Comparison of ENCODE assay signal across 19 mouse cellular contexts in genomic region chr13:104988811-104989258, GRCm38 (mm10).
A peak's percentile ranks its signal among the peaks of the same experiment; 100 is the strongest.
DNase-seq lines count a peak whose midpoint lies in the region; ATAC-seq lines count a peak whose summit lies in the region.
"Had no signal": no experiment of that assay in that cellular context is flagged by ENCODE, and none has a peak within 500 bp of the region (broad histone marks: within the 10 kb centered on the region; RNA-seq: fewer than 3 reads in every experiment).

No protein-coding gene starts in this region.

- ATAC-seq in hindbrain, embryonic 11.5 days (ENCODE audit: low FRiP score), result no peak
- ATAC-seq in limb, embryonic 12.5 days (ENCODE audit: insufficient number of reproducible peaks, insufficient read depth, low FRiP score, low TSS enrichment, low read depth), result peak; percentile 42; the same call in 1 of the 2 replicates
- peak; percentile 67 for ATAC-seq in embryonic facial prominence, embryonic 13.5 days (ENCODE audit: insufficient number of reproducible peaks, insufficient read depth, low FRiP score, low TSS enrichment, low read depth)
- no peak for ATAC-seq in midbrain, embryonic 14.5 days (ENCODE audit: low FRiP score, low TSS enrichment)
- ATAC-seq: hindbrain, embryonic 16.5 days; liver, embryonic 12.5 days had no signal

- H3K4me3 ChIP-seq in hindbrain, embryonic 10.5 days, result no peak overlapping the region
- no peak overlapping the region for H3K4me3 ChIP-seq in hindbrain, embryonic 11.5 days (ENCODE audit: low read depth, low read length)
- H3K4me3 ChIP-seq in limb, embryonic 12.5 days (replicated peaks), result no peak overlapping the region
- H3K4me3 ChIP-seq in limb, embryonic 10.5 days, result no peak overlapping the region
- no peak overlapping the region for H3K4me3 ChIP-seq in embryonic facial prominence, embryonic 13.5 days
- no peak overlapping the region for H3K4me3 ChIP-seq in midbrain, embryonic 14.5 days (replicated peaks; ENCODE audit: low read depth, low read length)
- H3K4me3 ChIP-seq: forebrain, embryonic 12.5 days; liver, embryonic 12.5 days; megakaryocyte, embryonic 14.5 days had no signal

- H3K9me3 ChIP-seq in hindbrain, embryonic 10.5 days, result no peaks in the 10 kb centered on the region
- no peaks in the 10 kb centered on the region for H3K9me3 ChIP-seq in hindbrain, embryonic 11.5 days (ENCODE audit: control insufficient read depth, low read length)
- no peaks in the 10 kb centered on the region for H3K9me3 ChIP-seq in limb, embryonic 12.5 days
- H3K9me3 ChIP-seq in limb, embryonic 10.5 days (replicated peaks), result no peaks in the 10 kb centered on the region
- no peaks in the 10 kb centered on the region for H3K9me3 ChIP-seq in embryonic facial prominence, embryonic 13.5 days
- H3K9me3 ChIP-seq in midbrain, embryonic 14.5 days (ENCODE audit: control insufficient read depth, low read length), result no peaks in the 10 kb centered on the region
- H3K9me3 ChIP-seq: forebrain, embryonic 12.5 days; liver, embryonic 12.5 days; megakaryocyte, embryonic 14.5 days had no signal

- no peak overlapping the region for H3K4me2 ChIP-seq in hindbrain, embryonic 11.5 days (replicated peaks; ENCODE audit: low read depth, low read length)
- no peak overlapping the region for H3K4me2 ChIP-seq in limb, embryonic 12.5 days
- peak overlapping the region; percentile 48 for H3K4me2 ChIP-seq in embryonic facial prominence, embryonic 13.5 days
- no peak overlapping the region for H3K4me2 ChIP-seq in midbrain, embryonic 14.5 days (ENCODE audit: low read length)
- H3K4me2 ChIP-seq: forebrain, embryonic 12.5 days; liver, embryonic 12.5 days had no signal

- H3K27ac ChIP-seq in hindbrain, embryonic 10.5 days, result no peak overlapping the region
- H3K27ac ChIP-seq in hindbrain, embryonic 11.5 days (ENCODE audit: low read depth, low read length), result no peak overlapping the region
- H3K27ac ChIP-seq in limb, embryonic 12.5 days, result peak overlapping the region; percentile 37; the same call in 1 of the 2 replicates
- no peak overlapping the region for H3K27ac ChIP-seq in limb, embryonic 10.5 days
- peak overlapping the region; percentile 86 for H3K27ac ChIP-seq in embryonic facial prominence, embryonic 13.5 days
- H3K27ac ChIP-seq in midbrain, embryonic 14.5 days (replicated peaks; ENCODE audit: low read depth, low read length), result no peak overlapping the region
- H3K27ac ChIP-seq: forebrain, embryonic 12.5 days; liver, embryonic 12.5 days had no signal

- H3K9ac ChIP-seq in hindbrain, embryonic 11.5 days (ENCODE audit: low read depth, low read length), result no peak overlapping the region
- H3K9ac ChIP-seq in limb, embryonic 12.5 days (replicated peaks), result no peak overlapping the region
- H3K9ac ChIP-seq in embryonic facial prominence, embryonic 13.5 days, result no peak overlapping the region
- no peak overlapping the region for H3K9ac ChIP-seq in midbrain, embryonic 14.5 days (replicated peaks; ENCODE audit: low read length)
- H3K9ac ChIP-seq: forebrain, embryonic 12.5 days; liver, embryonic 12.5 days had no signal

- 63% methylated on average over 7 of the region's 7 CpGs for WGBS in hindbrain, embryonic 10.5 days
- WGBS in hindbrain, embryonic 11.5 days, result 70% methylated on average over 7 of the region's 7 CpGs
- WGBS in limb, embryonic 12.5 days, result 53% methylated on average over 7 of the region's 7 CpGs
- WGBS in limb, embryonic 10.5 days, result 66% methylated on average over 7 of the region's 7 CpGs
- WGBS in embryonic facial prominence, embryonic 13.5 days, result 14% methylated on average over 7 of the region's 7 CpGs
- 86% methylated on average over 7 of the region's 7 CpGs for WGBS in midbrain, embryonic 14.5 days

- no peaks in the 10 kb centered on the region for H3K27me3 ChIP-seq in hindbrain, embryonic 10.5 days (ENCODE audit: insufficient read depth, poor library complexity, severe bottlenecking)
- no peaks in the 10 kb centered on the region for H3K27me3 ChIP-seq in hindbrain, embryonic 11.5 days (ENCODE audit: control insufficient read depth, insufficient read depth, low read length)
- H3K27me3 ChIP-seq in limb, embryonic 12.5 days, result no peaks in the 10 kb centered on the region
- H3K27me3 ChIP-seq in limb, embryonic 10.5 days (ENCODE audit: low read depth, poor library complexity, severe bottlenecking), result no peaks in the 10 kb centered on the region
- no peaks in the 10 kb centered on the region for H3K27me3 ChIP-seq in embryonic facial prominence, embryonic 13.5 days
- H3K27me3 ChIP-seq in midbrain, embryonic 14.5 days (ENCODE audit: control insufficient read depth, insufficient read depth, low read length), result no peaks in the 10 kb centered on the region
- H3K27me3 ChIP-seq: forebrain, embryonic 12.5 days; liver, embryonic 12.5 days; megakaryocyte, embryonic 14.5 days had no signal

- H3K4me1 ChIP-seq in hindbrain, embryonic 10.5 days (replicated peaks), result no peaks in the 10 kb centered on the region
- no peaks in the 10 kb centered on the region for H3K4me1 ChIP-seq in hindbrain, embryonic 11.5 days (replicated peaks; ENCODE audit: control insufficient read depth, insufficient read depth, low read length)
- H3K4me1 ChIP-seq in limb, embryonic 12.5 days (replicated peaks), result 0 out of 2 replicates have a peak, but pooled peaks cover 4% of the 10 kb centered on the region
- no peaks in the 10 kb centered on the region for H3K4me1 ChIP-seq in limb, embryonic 10.5 days
- peaks cover 14% of the 10 kb centered on the region for H3K4me1 ChIP-seq in embryonic facial prominence, embryonic 13.5 days
- no peaks in the 10 kb centered on the region for H3K4me1 ChIP-seq in midbrain, embryonic 14.5 days (ENCODE audit: control insufficient read depth, insufficient read depth, low read length)
- H3K4me1 ChIP-seq: forebrain, embryonic 12.5 days; liver, embryonic 12.5 days; megakaryocyte, embryonic 14.5 days had no signal

- no peaks in the 10 kb centered on the region for H3K36me3 ChIP-seq in hindbrain, embryonic 10.5 days
- H3K36me3 ChIP-seq in hindbrain, embryonic 11.5 days (ENCODE audit: control insufficient read depth, insufficient read depth, low read length), result no peaks in the 10 kb centered on the region
- no peaks in the 10 kb centered on the region for H3K36me3 ChIP-seq in limb, embryonic 12.5 days
- H3K36me3 ChIP-seq in limb, embryonic 10.5 days, result no peaks in the 10 kb centered on the region
- H3K36me3 ChIP-seq in embryonic facial prominence, embryonic 13.5 days, result no peaks in the 10 kb centered on the region
- no peaks in the 10 kb centered on the region for H3K36me3 ChIP-seq in midbrain, embryonic 14.5 days (ENCODE audit: control insufficient read depth, insufficient read depth, low read length)
- H3K36me3 ChIP-seq: forebrain, embryonic 12.5 days; liver, embryonic 12.5 days had no signal

- DNase-seq in hindbrain, embryonic 10.5 days (ENCODE audit: low spot score), result peak; percentile 10
- no peak for DNase-seq in hindbrain, embryonic 11.5 days (ENCODE audit: low spot score)
- DNase-seq in limb, embryonic 10.5 days (ENCODE audit: low spot score), result no peak
- DNase-seq in mesoderm, embryonic 11.5 days (ENCODE audit: low read depth, low spot score), result peak; percentile 14
- no peak for DNase-seq in midbrain, embryonic 14.5 days
- no peak for DNase-seq in left cerebral cortex, adult 11 months (ENCODE audit: low spot score)
- DNase-seq: cerebellum, postnatal 36 days; heart, adult 18-20 months; heart, postnatal 36 days; kidney, adult 18-20 months; layer of hippocampus, postnatal 36 days; lung, adult 2 months; right cerebral cortex, adult 18-20 months had no signal

Comparison
In these comparisons a context has a peak if more than half of its experiments do, and no peak if none do; other contexts are left out.
1. DNase-seq: peak in hindbrain, embryonic 10.5 days (single experiment) and mesoderm, embryonic 11.5 days (single experiment); none in hindbrain, embryonic 11.5 days (single experiment), limb, embryonic 10.5 days (single experiment), midbrain, embryonic 14.5 days (single experiment) and left cerebral cortex, adult 11 months (single experiment).
2. H3K27ac ChIP-seq: peak in limb, embryonic 12.5 days (single experiment) and embryonic facial prominence, embryonic 13.5 days (single experiment); none in hindbrain, embryonic 10.5 days (single experiment), hindbrain, embryonic 11.5 days (single experiment), limb, embryonic 10.5 days (single experiment) and midbrain, embryonic 14.5 days (single experiment).
3. ATAC-seq: peak in limb, embryonic 12.5 days (single experiment) and embryonic facial prominence, embryonic 13.5 days (single experiment); none in hindbrain, embryonic 11.5 days (single experiment) and midbrain, embryonic 14.5 days (single experiment).